Comparison of ENCODE assay signal across 30 mouse cellular contexts in genomic region chr5:135721076-135721475, GRCm38 (mm10). TPM values are rescaled to one million over a fixed set of nuclear protein-coding genes. Genes with fewer than 3 reads are reported as not detected.
"Had no signal": no experiment of that assay in that cellular context is flagged by ENCODE, and none has a peak within 500 bp of the region (broad histone marks: within the 10 kb centered on the region; RNA-seq: fewer than 3 reads in every experiment).

No protein-coding gene starts in this region.

- DNase-seq: cerebellum, adult 9-11 months; cerebellum, postnatal 10 days; cerebellum, postnatal 14 days; cerebellum, postnatal 25 days; cerebellum, postnatal 36 days; embryo, embryonic 11 days; forebrain, postnatal 0 days; gastrocnemius, adult 2 months; gastrocnemius, postnatal 10 days; gastrocnemius, postnatal 14 days; gastrocnemius, postnatal 25 days; gastrocnemius, postnatal 36 days; heart, adult 18-20 months; heart, adult 2 months had no signal

- ATAC-seq: forebrain, embryonic 13.5 days; forebrain, embryonic 14.5 days; forebrain, embryonic 15.5 days; forebrain, embryonic 16.5 days; forebrain, postnatal 0 days had no signal

- H3K4me2 ChIP-seq: embryonic facial prominence, embryonic 12.5 days; embryonic facial prominence, embryonic 13.5 days; embryonic facial prominence, embryonic 15.5 days; forebrain, embryonic 12.5 days; forebrain, embryonic 13.5 days; forebrain, embryonic 15.5 days had no signal

- H3K9ac ChIP-seq: embryonic facial prominence, embryonic 12.5 days; embryonic facial prominence, embryonic 13.5 days; embryonic facial prominence, embryonic 15.5 days; forebrain, embryonic 12.5 days; forebrain, embryonic 13.5 days; forebrain, embryonic 15.5 days; forebrain, postnatal 0 days had no signal

- H3K9me3 ChIP-seq: embryonic facial prominence, embryonic 10.5 days; embryonic facial prominence, embryonic 12.5 days; embryonic facial prominence, embryonic 13.5 days; embryonic facial prominence, embryonic 15.5 days; forebrain, embryonic 10.5 days; forebrain, embryonic 12.5 days; forebrain, embryonic 13.5 days; forebrain, embryonic 15.5 days had no signal

- H3K4me3 ChIP-seq: embryonic facial prominence, embryonic 10.5 days; embryonic facial prominence, embryonic 12.5 days; embryonic facial prominence, embryonic 13.5 days; embryonic facial prominence, embryonic 15.5 days; erythroblast, embryonic 14.5 days; forebrain, embryonic 10.5 days; forebrain, embryonic 12.5 days; forebrain, embryonic 13.5 days; forebrain, embryonic 15.5 days; gastrocnemius, adult 2 months; heart, adult 2 months had no signal

- H3K27ac ChIP-seq: embryonic facial prominence, embryonic 10.5 days; embryonic facial prominence, embryonic 12.5 days; embryonic facial prominence, embryonic 13.5 days; embryonic facial prominence, embryonic 15.5 days; forebrain, embryonic 10.5 days; forebrain, embryonic 12.5 days; forebrain, embryonic 15.5 days; heart, adult 2 months had no signal

- H3K27me3 ChIP-seq: embryonic facial prominence, embryonic 12.5 days; embryonic facial prominence, embryonic 13.5 days; embryonic facial prominence, embryonic 15.5 days; forebrain, embryonic 12.5 days; forebrain, embryonic 13.5 days; forebrain, embryonic 15.5 days had no signal

RNA-seq across cellular contexts. Expression of gene Styxl1, which starts 57.1 kb away (rescaled TPM):
- total RNA-seq: common myeloid progenitor, adult 5-6 weeks; gastrocnemius, adult 18-20 months; gastrocnemius, adult 2 months; gastrocnemius, adult 8-10 months; gastrocnemius, postnatal 10 days; gastrocnemius, postnatal 14 days; gastrocnemius, postnatal 25 days; gastrocnemius, postnatal 36 days; heart, adult 18-20 months; heart, adult 2 months; heart, adult 8-10 months had no signal
- polyA plus RNA-seq: erythroblast, embryonic 14.5 days; forebrain, embryonic 11.5 days had no signal
